ENCODE assay signal across 30 mouse cellular contexts in the genomic region with DNA sequence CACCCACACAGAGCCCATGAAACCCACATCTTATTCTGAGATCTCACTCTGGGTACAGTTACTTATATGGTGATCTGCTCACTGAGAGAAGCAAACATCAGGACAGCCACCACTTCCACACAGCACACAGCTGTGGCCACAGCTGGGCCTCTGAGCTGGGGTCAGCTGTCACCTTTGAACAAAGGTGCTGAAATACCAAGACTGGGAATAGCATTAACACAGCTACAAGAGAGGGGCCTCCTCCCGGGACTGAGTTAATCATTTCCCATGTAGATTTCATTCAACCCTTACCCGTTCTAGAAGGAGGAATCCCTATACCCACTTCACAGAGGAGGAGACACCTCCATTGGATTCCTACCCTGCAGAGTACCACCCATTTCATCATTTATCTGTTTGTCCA. TPM values are rescaled to one million over a fixed set of nuclear protein-coding genes. Genes with fewer than 3 reads are reported as not detected.
DNase-seq lines count a peak whose midpoint lies in the region; ATAC-seq and TF ChIP-seq lines count a peak whose summit lies in the region.
"Had no signal": no experiment of that assay in that cellular context is flagged by ENCODE, and none has a peak within 500 bp of the region (broad histone marks: within the 10 kb centered on the region; RNA-seq: fewer than 3 reads in every experiment).

No protein-coding gene starts in this region.

- no peak overlapping the region for H3K4me3 ChIP-seq in heart, embryonic 10.5 days
- H3K4me3 ChIP-seq in heart, adult 2 months = no peak overlapping the region
- no peak overlapping the region for H3K4me3 ChIP-seq in stomach, embryonic 14.5 days (ENCODE audit: low read depth, low read length)
- H3K4me3 ChIP-seq in stomach, postnatal 0 days (ENCODE audit: low read depth, low read length) = no peak overlapping the region
- H3K4me3 ChIP-seq: embryonic facial prominence, embryonic 12.5 days; erythroblast, embryonic 14.5 days; gastrocnemius, adult 2 months; layer of hippocampus, adult 2 months; left cerebral cortex, adult 2 months; liver, embryonic 13.5 days; midbrain, embryonic 12.5 days had no signal

- peaks cover 97% of the 10 kb centered on the region for H3K4me1 ChIP-seq in heart, embryonic 10.5 days
- H3K4me1 ChIP-seq in heart, adult 2 months (ENCODE audit: control insufficient read depth, insufficient read depth, low read length) = peaks cover 30% of the 10 kb centered on the region
- H3K4me1 ChIP-seq in stomach, embryonic 14.5 days (ENCODE audit: control insufficient read depth, insufficient read depth, low read length) = peaks cover 56% of the 10 kb centered on the region
- H3K4me1 ChIP-seq in stomach, postnatal 0 days (replicated peaks; ENCODE audit: control insufficient read depth, insufficient read depth) = peaks cover 14% of the 10 kb centered on the region

- TF ChIP-seq CTCF in heart, adult 2 months (IDR thresholded peaks at IDR 0.05) = no peak
- TF ChIP-seq CTCF in stomach, postnatal 0 days (IDR thresholded peaks at IDR 0.05; ENCODE audit: low read depth) = no peak

- peaks cover 4% of the 10 kb centered on the region for H3K79me2 ChIP-seq in heart, adult 2 months (replicated peaks; ENCODE audit: control insufficient read depth, insufficient read depth, low read length)

- ATAC-seq in stomach, embryonic 14.5 days (ENCODE audit: insufficient number of reproducible peaks, insufficient read depth, low FRiP score, low read depth) = no peak
- ATAC-seq in stomach, postnatal 0 days (ENCODE audit: low FRiP score, low TSS enrichment) = no peak
- ATAC-seq: forebrain, embryonic 16.5 days; hindbrain, embryonic 16.5 days; Patski had no signal

- intact Hi-C loops in heart, adult 2 months (cut with DNase I) = loop anchor here (10.0 kb wide), 1 partner anchor 271 kb away; a partner anchor contains a TSS

- 30% methylated on average over 2 of the region's 2 CpGs for WGBS in heart, embryonic 10.5 days
- 53% methylated on average over 2 of the region's 2 CpGs for WGBS in heart, adult 2 months
- 37% methylated on average over 2 of the region's 2 CpGs for WGBS in stomach, embryonic 14.5 days
- 50% methylated on average over 2 of the region's 2 CpGs for WGBS in stomach, postnatal 0 days

- TF ChIP-seq EP300 in heart, adult 2 months (IDR thresholded peaks at IDR 0.05; ENCODE audit: insufficient read depth, low read depth, low read length) = no peak
- TF ChIP-seq EP300 in stomach, postnatal 0 days (optimal IDR thresholded peaks at IDR 0.05) = no peak

- H3K27me3 ChIP-seq in heart, embryonic 10.5 days (ENCODE audit: insufficient read depth, poor library complexity, severe bottlenecking) = no peaks in the 10 kb centered on the region
- H3K27me3 ChIP-seq in heart, adult 2 months (ENCODE audit: control insufficient read depth, insufficient read depth, low read length) = no peaks in the 10 kb centered on the region
- no peaks in the 10 kb centered on the region for H3K27me3 ChIP-seq in stomach, embryonic 14.5 days (ENCODE audit: control insufficient read depth, insufficient read depth, low read length)
- no peaks in the 10 kb centered on the region for H3K27me3 ChIP-seq in stomach, postnatal 0 days (ENCODE audit: control insufficient read depth, insufficient read depth, low read length)
- H3K27me3 ChIP-seq: Patski had no signal

- H3K4me2 ChIP-seq in stomach, embryonic 14.5 days (replicated peaks; ENCODE audit: low read depth, low read length) = no peak overlapping the region
- H3K4me2 ChIP-seq in stomach, postnatal 0 days (replicated peaks; ENCODE audit: low read depth) = no peak overlapping the region
- H3K4me2 ChIP-seq: liver, embryonic 13.5 days had no signal

- no peak for TF ChIP-seq POLR2A in heart, adult 2 months (IDR thresholded peaks at IDR 0.05; ENCODE audit: insufficient read depth, low read depth, low read length)

- no peak overlapping the region for H3K9ac ChIP-seq in heart, adult 2 months (ENCODE audit: low read depth, low read length)
- no peak overlapping the region for H3K9ac ChIP-seq in stomach, embryonic 14.5 days (replicated peaks; ENCODE audit: low read depth, low read length)
- H3K9ac ChIP-seq in stomach, postnatal 0 days (ENCODE audit: low read length) = no peak overlapping the region
- H3K9ac ChIP-seq: embryonic facial prominence, embryonic 12.5 days; liver, embryonic 13.5 days; midbrain, embryonic 12.5 days had no signal

- no peaks in the 10 kb centered on the region for H3K9me3 ChIP-seq in heart, embryonic 10.5 days
- H3K9me3 ChIP-seq in stomach, embryonic 14.5 days (ENCODE audit: control insufficient read depth, low read depth, low read length) = no peaks in the 10 kb centered on the region
- H3K9me3 ChIP-seq in stomach, postnatal 0 days (ENCODE audit: control insufficient read depth, low read length) = no peaks in the 10 kb centered on the region
- H3K9me3 ChIP-seq: embryonic facial prominence, embryonic 12.5 days; liver, embryonic 13.5 days; midbrain, embryonic 12.5 days had no signal

- DNase-seq in heart, embryonic 10.5 days (ENCODE audit: low spot score) = no peak
- DNase-seq in heart, adult 2 months = no peak
- DNase-seq in kidney, postnatal 14 days = peak; percentile 25
- DNase-seq in kidney, adult 18-20 months = no peak
- DNase-seq in stomach, postnatal 0 days (ENCODE audit: low spot score) = no peak
- no peak for DNase-seq in ovary, postnatal 14 days (ENCODE audit: low spot score)
- DNase-seq in urinary bladder, postnatal 36 days (ENCODE audit: low spot score in 2 of 2) = no peak
- DNase-seq: adrenal gland, postnatal 10 days; cerebellum, adult 11 months; cerebellum, adult 9-10 months; cerebellum, postnatal 36 days; gastrocnemius, adult 2 months; gastrocnemius, postnatal 36 days; heart, adult 18-20 months; heart, postnatal 14 days; liver, embryonic 13.5 days; lung, adult 2 months; lung, postnatal 14 days; retina, postnatal 1 day; right cerebral cortex, postnatal 25 days; thymus, postnatal 4 days had no signal

- peaks cover 10% of the 10 kb centered on the region; the same call in 1 of the 2 replicates for H3K36me3 ChIP-seq in heart, embryonic 10.5 days
- H3K36me3 ChIP-seq in heart, adult 2 months (ENCODE audit: control insufficient read depth, insufficient read depth, low read length) = no peaks in the 10 kb centered on the region; the same call in none of the 2 replicates
- peaks cover 5% of the 10 kb centered on the region; the same call in 1 of the 2 replicates for H3K36me3 ChIP-seq in stomach, embryonic 14.5 days (ENCODE audit: control insufficient read depth, insufficient read depth, low read length)
- peaks cover 8% of the 10 kb centered on the region; the same call in 1 of the 2 replicates for H3K36me3 ChIP-seq in stomach, postnatal 0 days (ENCODE audit: control insufficient read depth, insufficient read depth, low read length)
- H3K36me3 ChIP-seq: embryonic facial prominence, embryonic 12.5 days; liver, embryonic 13.5 days; midbrain, embryonic 12.5 days had no signal

- H3K27ac ChIP-seq in heart, embryonic 10.5 days = 0 out of 2 replicates have a peak overlapping the region, but pooled peaks have one; percentile 86
- H3K27ac ChIP-seq in heart, adult 2 months = no peak overlapping the region
- H3K27ac ChIP-seq in stomach, embryonic 14.5 days (ENCODE audit: low read length) = peak overlapping the region; percentile 40; the same call in 1 of the 2 replicates
- no peak overlapping the region for H3K27ac ChIP-seq in stomach, postnatal 0 days (replicated peaks)
- H3K27ac ChIP-seq: gastrocnemius, adult 2 months; layer of hippocampus, adult 2 months; left cerebral cortex, adult 2 months; liver, embryonic 13.5 days; midbrain, embryonic 12.5 days had no signal

RNA-seq across cellular contexts. Expression of a gene that starts 8.7 kb away (rescaled TPM):
- polyA plus RNA-seq in heart, embryonic 10.5 days (2016; fragmentation: Nextera tagmentation; extraction: Ambion mirVana) = 26.5 and 32.8 TPM in 2 replicates
- total RNA-seq in heart, adult 2 months (2021) = 10 to 100 TPM in 1 of 2 experiments, 1 to 10 TPM in 1; 9.7 to 15.9 TPM
- polyA plus RNA-seq in heart, adult 2 months (2012; rRNA removed) = 10.6 and 16.8 TPM in 2 replicates
- polyA plus RNA-seq in stomach, embryonic 14.5 days (2014; fragmentation: Nextera tagmentation; extraction: Ambion mirVana) = 29.5 and 30.2 TPM in 2 replicates
- 14.1 and 15.3 TPM in 2 replicates for polyA plus RNA-seq in stomach, postnatal 0 days (2015; fragmentation: Nextera tagmentation; extraction: Ambion mirVana)

Comparison
In these comparisons a context has a peak if more than half of its experiments do, and no peak if none do; other contexts are left out.
1. H3K27ac ChIP-seq: peak in heart, embryonic 10.5 days (single experiment) and stomach, embryonic 14.5 days (single experiment); none in heart, adult 2 months (single experiment) and stomach, postnatal 0 days (single experiment).